Mouse (Mus musculus): ENCODE measurements around the gene Tceanc.
A peak's percentile ranks its signal among the peaks of the same experiment; 100 is the strongest.

The Tceanc gene

DNA sequence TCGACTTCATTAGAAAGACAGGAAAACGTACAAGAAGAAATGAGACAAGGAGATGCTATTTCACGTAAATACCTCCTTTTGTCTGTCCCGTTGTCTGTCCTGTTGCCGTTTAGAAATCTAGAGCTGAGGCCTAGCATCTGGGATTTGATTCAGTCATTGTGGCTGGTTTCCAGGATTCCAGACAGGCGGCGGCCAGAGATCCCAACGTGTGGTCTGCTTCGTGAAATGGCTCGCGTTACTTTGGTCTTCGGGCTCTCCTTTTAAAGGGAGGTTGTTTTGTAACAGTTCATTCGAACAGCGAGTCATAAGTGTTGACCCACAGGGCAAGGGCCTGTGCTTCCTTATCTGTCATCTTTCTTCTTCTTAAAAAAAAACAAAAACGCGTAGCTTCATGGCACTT is at the start of gene Tceanc:
TSS of gene Tceanc (minus strand) at position 223 of the 400 bp plus-strand sequence.
- no peak for DNase-seq (ENCODE audit: low spot score)

DNA sequence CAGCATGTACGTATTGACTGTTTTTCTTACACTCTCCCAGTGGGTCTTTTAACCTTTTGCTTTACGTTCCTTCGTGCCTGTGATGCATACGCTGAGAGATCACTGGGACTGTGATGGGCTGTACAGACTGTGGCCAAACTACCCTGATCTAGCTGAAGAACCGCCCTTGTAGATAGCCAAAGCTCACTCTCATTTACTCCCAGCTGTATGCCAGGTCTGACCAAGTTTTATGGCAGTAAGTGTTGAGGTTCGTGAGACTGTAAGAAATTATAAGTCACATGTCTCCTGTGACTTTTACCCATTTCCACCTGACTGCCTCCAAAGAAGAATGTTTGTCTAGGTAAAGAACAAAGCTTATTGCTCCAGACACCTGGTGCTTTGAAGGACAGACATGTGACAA is 47.6 kb upstream of the Tceanc start:
- no peak for DNase-seq (ENCODE audit: low spot score)

DNA sequence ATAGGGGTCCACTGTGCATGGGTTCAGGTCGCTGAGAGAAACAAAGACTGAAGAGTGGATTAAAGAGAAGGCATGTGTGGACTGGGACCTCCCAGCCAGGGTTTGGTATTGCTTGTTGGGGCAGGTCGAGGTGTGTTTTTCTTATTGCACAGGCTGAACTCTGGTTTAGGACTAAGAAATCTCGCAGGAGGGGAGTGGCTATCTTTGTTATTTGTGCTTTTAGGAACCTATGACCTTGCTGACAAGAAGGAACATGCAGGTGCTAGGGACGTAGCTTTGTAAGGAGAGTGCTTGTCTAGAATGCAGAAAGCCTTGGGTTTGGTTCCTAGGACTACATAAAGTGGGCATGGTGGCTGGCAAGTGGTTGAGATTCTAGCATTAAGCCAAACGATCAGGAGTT is 47.0 kb upstream of the Tceanc start:
- DNase-seq (ENCODE audit: low spot score) = no peak

DNA sequence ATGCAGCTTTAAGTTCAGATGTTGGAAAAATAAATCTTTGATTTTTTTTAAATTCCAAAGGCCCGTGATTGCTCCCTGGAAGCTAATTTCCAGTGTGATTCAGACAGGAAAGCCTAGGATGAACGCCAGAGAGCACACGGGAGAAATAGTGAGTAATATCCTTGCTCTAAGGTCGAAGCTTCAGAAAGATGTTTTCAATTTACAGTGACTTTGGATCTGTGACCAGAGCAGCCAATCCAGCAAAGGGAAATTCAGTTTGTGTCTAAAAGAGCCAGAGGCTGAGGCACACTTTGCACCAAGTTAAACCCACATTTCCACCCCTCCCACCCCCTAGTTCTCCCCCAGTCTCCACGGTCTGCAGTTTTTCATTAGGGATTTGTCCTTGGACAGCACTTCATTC is 46.5 kb upstream of the Tceanc start:
- no peak for DNase-seq (ENCODE audit: low spot score)

DNA sequence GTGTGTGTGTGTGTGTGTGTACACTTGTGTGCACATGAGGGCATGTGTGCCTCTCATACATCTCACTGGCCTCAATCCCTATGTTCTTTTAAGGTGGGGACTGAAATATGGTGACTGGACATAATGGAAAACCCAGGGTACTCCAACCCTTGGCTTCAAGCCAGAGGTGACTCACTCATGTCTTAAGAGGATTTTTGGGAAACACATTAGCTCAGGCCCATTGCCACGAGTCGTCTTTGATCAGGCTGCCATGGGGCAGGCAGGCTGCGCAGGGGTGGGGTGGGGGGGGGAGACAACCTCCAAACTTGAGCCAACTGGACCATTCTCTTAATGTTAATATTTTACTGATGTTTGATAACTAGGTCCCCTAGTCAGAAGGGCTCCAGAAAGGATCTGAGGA is 41.0 kb upstream of the Tceanc start:
- DNase-seq (ENCODE audit: low spot score) = peak; percentile 21

DNA sequence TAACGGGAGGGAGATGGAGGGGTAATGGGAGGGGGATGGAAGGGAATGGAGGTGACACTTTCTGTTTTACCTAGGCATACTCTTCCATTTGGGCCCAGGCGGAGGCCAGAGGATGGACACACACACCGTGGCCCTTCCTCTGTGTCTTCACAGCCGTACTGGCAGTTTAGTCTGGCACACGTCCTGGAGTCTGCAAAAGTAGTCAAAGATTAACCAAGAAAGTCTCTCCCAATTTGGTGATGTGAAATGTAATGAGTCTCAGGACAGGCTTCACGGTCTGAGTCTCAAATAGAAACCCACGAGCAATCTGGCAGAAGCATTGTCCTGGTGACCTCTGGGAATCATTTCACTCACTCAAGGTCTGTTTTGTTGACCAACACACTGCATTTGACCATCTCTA is 34.0 kb upstream of the Tceanc start:
- no peak for DNase-seq (ENCODE audit: low spot score)

DNA sequence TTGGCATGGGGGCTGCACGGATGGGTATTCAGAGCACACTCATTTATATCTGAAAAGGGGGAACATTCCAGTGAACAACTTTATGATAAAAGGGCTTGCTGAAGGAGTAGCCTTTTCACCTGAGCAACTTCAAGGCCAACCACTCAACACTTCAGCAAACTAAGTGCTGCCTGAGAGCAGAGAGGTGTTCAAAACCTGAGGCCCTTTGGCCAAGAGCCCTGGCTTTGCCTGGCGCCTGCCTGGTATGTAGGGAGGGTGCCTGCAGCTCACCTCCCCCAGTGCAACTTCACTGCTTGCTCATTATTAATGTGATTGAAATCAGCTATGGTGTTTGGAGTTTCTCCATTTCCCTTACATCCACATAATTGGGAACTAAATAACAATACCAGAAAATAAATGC is 28.1 kb upstream of the Tceanc start:
- DNase-seq (ENCODE audit: low spot score) = no peak

DNA sequence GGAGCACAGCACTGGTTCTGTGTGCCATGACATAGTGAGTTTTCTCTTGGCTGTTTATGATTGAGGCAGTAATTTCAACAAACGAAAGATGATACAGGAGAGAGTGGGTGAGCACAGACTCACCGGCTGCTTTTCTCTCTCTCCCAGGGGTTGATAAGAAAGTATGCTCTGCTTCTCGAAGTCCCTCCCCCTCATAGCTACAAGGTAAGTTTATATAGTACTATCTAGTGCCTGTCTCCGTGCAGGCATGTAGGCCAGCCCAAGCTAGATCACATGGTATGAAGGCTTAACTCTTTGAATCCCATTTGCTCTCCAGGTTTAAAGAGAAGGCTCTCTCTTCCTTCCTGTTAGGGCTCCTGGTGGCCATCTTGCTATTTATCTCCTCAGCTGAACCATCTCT is 16.8 kb upstream of the Tceanc start:
- DNase-seq (ENCODE audit: low spot score) = no peak

DNA sequence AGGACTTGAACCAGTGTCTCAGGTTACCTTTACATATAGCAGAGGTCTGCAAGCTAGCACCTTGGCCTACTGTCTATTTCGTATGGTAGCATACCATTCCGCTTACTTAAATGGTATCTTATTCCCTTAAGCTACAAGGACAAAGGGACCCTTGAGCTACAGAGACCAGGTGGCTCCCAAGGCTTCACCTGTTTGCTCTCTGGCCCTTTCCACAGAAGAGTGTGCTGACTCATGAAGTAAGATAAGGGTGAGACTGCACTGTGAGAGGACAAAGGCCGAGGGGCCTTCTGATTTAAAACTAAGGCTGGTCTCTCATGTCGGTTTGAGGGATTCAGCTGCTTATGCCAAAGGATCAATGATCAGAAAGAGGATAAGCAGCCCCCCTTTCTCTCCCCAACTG is 15.1 kb upstream of the Tceanc start:
- DNase-seq (ENCODE audit: low spot score) = no peak

DNA sequence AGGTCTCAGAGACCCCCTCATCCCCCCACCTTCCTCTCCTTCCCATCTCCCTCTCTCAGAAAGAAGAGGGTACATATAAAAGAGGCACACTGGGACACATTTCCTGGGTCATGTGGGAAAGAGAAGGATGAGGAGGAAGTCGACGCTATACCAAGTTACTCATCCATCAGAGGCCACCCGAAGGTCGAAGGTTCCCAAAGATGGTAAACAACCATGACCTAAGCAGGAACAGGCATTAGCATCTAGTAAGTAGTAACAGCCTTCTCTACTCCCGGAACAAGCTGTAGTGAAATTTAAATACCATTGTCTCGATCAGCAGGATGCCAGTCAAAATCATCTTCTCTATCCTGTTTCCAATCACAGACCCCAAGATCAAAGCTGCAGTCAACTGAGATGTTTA is 13.3 kb upstream of the Tceanc start:
- no peak for DNase-seq (ENCODE audit: low spot score)

DNA sequence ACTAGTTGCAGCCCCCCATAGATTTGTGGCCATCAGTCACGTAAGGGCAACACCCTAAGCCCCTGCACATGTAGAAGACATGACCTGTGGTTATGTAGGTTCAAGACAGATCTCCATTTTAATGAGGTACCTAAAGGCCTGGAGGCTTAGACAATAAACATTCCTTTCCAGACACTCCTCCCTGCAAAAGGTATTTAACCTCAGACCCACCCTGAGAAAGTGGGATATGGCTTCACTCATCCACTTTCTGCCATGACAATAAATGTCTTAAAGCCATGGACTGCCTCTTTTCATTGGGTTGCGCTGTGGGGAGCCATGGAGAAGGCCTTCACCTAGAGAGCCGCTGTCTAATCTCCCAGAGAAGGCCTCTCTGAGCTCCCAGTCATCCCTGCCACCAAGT is 9.8 kb upstream of the Tceanc start:
- no peak for DNase-seq (ENCODE audit: low spot score)

DNA sequence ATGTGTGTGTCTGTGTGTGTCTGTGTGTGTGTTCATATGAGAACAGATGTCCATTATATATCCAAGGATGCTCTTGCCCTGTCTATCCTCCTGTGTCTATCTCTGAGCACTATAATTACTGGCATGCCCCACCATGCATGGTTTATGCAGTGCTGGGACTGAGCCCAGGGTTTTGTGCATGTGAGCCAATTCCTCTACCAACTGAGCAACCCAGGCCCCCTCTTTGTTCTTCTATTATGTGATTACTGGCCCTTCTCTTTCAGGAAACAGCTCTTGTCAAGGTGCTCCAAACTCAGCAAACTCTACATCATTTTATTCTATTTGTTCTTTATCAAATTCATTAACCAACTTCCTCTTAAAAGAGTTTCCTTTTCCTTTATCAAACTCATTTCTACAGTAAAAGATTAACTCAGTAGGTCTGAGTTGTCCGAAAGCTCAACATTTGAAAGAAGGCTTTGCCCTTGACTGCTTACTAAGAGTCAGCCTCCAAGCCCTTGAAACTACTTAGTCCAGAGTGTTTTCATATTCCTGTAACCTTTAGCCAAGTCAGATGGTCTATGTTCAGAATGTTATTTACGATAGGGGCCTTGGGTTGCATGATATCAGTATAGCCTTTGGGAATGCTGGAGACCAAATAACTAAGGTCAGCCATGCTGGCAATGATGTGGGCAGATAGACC is 7.4 kb upstream of the Tceanc start:
- peak; percentile 39 for DNase-seq (ENCODE audit: low spot score)

DNA sequence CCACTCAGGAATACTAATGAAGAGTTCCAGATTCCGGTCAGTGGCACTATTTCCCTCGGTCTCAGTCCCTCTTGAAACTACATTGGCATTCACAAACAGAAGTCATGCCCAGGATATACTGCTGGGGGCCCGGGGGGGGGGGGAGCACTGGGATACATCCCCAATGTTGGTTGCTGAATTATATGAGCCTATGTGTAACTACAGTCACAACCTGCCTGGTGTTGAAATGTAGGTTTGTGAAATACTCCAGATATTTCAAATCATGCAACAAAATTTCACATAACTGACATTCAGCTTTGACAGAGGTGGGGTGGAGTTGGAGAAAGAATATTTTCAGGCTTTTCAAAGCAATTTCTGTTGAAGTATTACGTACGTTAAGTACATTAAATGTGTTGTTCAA is 2.4 kb upstream of the Tceanc start:
- DNase-seq (ENCODE audit: low spot score) = no peak

DNA sequence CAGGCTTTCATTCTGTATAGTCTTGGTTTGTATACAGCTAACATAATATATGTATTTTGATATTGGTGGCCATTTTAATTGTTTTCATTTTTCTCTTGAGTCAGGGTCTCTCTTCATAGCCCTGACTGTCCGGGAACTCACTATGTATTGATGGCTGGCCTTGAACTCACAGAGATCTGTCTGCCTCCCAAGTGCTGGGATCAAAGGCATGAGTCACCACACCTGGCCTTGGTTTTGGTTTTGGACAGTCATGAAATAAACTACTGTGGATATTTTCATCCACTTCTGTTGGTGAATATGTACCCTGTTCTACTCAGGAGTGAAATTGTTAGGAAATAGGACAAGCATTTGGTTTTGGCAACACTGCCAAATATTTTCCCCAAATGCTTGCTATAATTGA is 1.7 kb downstream of the Tceanc start:
- DNase-seq (ENCODE audit: low spot score) = no peak

DNA sequence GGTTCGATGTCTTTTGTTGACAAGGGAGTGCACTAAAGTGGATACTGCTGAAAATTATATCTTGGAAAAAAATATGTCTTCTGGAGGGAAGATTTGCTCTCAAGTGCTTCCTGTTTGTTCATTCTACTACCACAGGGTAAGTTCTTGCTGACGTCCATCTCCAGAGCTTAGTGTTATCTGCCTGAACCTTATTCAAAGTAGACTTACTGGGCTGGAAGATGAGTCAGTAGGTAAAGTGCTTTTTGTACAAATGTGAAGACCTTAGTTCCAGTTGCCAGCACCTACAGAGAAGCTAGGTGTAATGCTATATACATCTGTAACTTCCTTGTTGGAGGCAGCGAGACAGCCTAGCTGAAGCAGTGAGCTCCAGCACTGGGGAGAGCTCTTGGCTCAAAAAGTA is 2.4 kb downstream of the Tceanc start:
- DNase-seq (ENCODE audit: low spot score) = no peak

DNA sequence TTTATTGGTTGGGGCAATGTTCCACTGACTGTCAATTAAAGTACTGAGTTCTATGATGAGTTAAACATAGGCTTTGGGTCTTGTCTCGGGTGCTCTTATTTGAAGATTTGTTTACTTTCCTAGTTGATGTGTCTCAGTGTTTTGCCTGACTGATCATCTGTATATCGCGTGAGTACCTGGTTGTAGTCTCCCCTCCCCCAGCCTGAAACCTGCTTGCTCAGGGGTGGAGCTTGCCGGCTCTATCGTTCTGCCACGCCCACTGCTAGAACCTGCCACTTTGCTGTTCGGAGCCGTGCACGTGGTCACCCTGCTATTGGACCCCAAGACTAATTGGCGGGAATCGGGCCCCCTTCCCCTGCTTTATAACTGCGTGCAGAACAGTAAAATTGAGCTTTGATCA is 4.3 kb downstream of the Tceanc start:
- DNase-seq (ENCODE audit: low spot score) = peak; percentile 10

DNA sequence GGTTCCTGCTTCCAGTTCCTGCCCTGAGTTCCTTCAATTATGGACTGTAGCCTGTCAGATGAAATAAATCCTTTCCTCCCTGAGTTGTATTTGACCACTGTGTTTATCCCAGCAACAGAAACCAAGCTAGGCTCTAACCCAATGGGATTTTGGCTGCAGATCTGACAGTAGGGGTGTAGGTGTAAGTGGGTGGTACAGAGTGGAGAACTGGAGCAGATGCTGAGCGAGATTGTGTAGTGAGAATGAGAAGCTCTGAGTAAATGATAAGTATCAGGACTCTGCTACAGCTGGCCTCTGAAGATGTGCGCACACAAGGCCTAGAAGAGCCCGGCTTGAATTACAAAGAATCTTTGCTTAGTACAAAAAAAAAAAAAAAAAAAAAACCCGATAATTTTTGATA is 6.3 kb downstream of the Tceanc start:
- no peak for DNase-seq (ENCODE audit: low spot score)

DNA sequence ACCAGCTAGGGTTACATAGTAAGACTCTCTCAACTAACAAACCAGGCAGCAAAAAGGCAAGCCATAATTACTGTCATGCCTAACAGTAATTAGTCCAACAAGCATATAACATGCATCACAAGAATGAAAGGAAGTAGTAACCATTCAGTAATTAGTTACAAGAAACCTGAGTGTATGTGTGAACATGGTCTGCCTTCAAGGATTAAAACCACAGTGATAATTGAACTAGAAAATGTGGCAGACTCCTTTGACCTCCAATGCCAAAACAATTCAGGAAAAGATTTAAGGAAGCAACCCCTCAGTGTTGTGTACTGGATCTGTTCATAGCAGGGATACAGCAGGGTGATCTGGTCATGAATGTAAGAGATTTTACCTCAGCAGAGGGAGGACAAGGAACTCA is 7.3 kb downstream of the Tceanc start:
- no peak for DNase-seq (ENCODE audit: low spot score)

DNA sequence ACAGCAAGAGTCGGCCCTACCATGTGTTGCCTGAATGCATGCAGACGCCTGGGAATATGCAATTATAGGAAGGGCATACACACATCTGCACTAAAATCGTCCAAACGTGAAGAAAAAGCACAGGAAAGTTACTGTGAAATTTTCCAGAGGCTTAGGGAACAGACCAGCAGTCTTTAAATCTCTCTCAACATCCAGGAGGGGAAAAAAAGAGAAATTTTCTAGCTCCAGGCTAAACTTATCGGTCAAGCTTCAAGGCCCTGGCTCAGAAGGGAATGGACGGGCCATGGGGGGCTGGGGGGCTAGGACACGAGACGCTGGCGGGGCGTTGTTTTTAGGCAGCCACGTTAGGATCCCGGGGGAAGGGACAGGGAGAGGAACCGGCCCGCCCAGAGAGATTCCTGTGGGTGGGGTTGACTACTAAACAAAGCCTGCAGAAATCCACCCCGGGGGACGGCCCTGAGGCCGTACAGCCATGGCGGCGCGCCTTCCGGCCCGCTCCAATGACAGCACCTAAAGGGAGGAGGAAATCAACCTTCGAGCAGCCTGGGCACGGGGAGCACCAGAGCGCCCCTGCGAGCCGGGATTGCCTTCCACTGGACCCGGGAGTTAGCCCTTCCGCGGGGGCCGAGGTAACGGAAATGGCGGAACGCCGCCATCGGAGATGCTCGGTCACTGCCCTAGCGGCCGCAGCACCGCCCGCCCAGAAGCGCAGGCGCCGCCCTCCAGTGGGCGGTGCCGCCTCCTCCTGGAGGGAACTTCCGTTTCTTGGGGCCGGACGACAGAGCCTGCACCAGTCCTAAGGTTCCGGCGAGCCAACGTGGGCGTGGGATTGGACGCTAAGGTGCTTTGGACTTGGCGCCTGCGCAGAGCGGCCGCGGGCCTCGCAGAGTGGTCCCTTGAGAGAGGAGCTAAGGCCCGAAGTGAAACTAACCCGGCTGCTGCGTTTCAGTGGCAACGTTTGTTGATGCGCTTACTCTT is 8.3 kb downstream of the Tceanc start:
- peak; percentile 95 for DNase-seq (ENCODE audit: low spot score)

DNA sequence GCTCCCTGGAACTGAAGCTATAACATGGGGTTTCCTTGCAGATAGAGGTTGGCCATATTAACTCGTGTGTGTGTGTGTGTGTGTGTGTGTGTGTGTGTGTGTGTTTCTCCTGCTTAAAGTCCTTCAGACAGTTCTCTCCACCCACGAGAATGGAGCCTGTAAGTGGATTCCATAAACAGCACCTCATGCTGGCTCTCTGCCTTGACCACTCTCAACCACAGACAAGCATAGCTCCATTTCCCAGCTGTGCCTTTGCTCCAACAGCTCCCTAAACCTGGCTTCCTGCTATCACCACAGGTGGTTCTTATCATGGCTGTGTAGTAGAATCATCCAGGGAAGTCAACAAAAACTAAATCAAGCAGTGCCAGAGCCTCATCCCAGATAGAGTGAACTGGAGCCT is 13.9 kb downstream of the Tceanc start:
- DNase-seq (ENCODE audit: low spot score) = peak; percentile 12

DNA sequence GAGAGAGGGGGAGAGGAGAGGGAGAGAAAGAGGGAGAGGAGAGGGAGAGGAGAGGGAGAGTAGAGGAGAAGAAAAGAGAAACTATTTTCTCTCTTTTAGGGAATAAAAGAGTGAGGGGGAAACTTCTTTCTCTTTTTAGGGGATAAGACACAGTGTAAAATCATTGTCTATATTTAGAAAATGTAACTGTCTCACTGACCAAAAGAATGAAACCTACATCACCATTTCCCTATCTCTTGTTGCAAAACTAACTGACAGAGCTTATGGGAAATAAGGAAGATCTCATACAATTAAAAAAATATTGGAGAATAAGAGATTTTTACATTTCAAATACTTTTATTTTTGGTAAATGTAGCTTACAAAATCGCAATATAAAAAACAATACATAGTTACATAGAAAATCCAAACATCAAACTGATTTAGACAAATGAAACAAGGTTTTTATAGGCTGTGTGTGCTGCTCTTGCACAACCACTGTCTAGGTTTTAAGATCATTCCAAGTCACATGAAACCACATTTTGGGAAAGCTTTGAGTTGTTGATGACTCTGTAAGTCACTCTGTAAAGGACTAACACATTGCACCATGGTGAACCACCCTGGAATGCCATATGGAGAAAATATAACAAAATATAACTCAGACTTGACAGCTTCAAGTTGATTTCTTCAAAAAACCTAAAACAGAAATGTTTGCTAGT is 18.7 kb downstream of the Tceanc start:
- DNase-seq (ENCODE audit: low spot score) = no peak

DNA sequence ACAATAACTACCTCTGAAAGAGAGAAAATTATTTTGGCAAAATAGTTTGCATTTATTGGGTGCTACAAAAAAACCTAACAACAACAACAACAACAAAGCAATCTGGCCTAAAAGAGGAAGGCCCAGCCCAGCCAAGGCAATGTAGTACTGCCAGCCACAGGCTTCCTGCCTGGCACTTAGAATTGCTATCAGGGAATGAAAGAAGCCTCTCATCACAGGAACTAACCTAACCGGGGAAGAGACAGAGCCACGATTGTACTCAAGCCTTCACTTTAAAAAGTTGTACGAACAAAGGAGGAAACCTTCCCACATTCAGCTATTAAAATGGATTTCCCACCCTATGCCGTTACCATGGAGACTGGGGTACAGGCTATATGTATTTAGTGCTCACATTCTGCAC is 20.6 kb downstream of the Tceanc start:
- no peak for DNase-seq (ENCODE audit: low spot score)

DNA sequence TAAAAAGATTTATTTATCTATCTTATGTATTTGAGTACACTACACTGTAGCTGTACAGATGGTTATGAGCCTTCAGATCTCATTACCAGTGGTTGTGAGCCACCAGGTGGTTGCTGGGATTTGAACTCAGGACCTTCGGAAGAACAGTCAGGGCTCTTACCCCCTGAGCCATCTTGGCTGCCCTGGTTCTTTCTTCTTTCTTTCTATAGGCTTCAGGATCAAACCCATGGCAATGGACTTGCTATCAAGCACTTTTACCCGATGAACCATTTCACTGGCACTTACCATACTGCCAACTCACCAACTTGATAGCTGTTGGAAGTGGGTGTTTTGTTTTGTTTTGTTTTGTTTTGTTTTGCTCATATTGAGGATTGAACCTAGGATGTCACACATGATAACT is 23.3 kb downstream of the Tceanc start:
- no peak for DNase-seq (ENCODE audit: low spot score)
